Mouse (Mus musculus) forebrain, embryonic 12.5 days (tissue): Measurements from ENCODE around the gene Plcb3. TPM values are rescaled to one million over a fixed set of nuclear protein-coding genes. Genes with fewer than 3 reads are reported as not detected.
A peak's percentile ranks its signal among the peaks of the same experiment; 100 is the strongest.

Experiments
- ATAC-seq: fragments of 200-750 bp; cut with Nextera tagmentation; 2 replicates; pipeline ENCODE4 v1.8.0; 2017; ENCODE audit warnings: moderate TSS enrichment; ENCODE audit not compliant: low FRiP score
- H3K27ac ChIP-seq: fragments of 300-500 bp; sonication (generic); 2 replicates; pipeline ENCODE4 v1.5.1; 2016; ENCODE audit warnings: mild to moderate bottlenecking
- H3K27me3 ChIP-seq: fragments of 300-500 bp; sonication (generic); 2 replicates; pipeline ENCODE4 v1.6.1; 2016; ENCODE audit warnings: mild to moderate bottlenecking
- H3K36me3 ChIP-seq: fragments of 300-500 bp; sonication (generic); replicated peaks from 2 replicates; pipeline ENCODE4 v1.6.1; 2016; ENCODE audit warnings: mild to moderate bottlenecking
- H3K4me1 ChIP-seq: fragments of 300-500 bp; sonication (generic); 2 replicates; pipeline ENCODE4 v1.6.1; 2016
- H3K4me2 ChIP-seq: fragments of 300-500 bp; sonication (generic); 2 replicates; pipeline ENCODE4 v1.6.1; 2016; ENCODE audit warnings: mild to moderate bottlenecking, moderate library complexity
- H3K4me3 ChIP-seq: fragments of 300-500 bp; sonication (generic); replicated peaks from 2 replicates; pipeline ENCODE4 v1.5.1; 2016; ENCODE audit warnings: mild to moderate bottlenecking
- H3K9ac ChIP-seq: fragments of 300-500 bp; sonication (generic); 2 replicates; pipeline ENCODE4 v1.6.1; 2016; ENCODE audit warnings: mild to moderate bottlenecking
- H3K9me3 ChIP-seq: fragments of 300-500 bp; sonication (generic); 2 replicates; pipeline ENCODE4 v1.6.1; 2016
- WGBS: fragments of 180-500 bp; shearing (Covaris S2); methylation state at CpG from one replicate; pipeline ENCODE4 v1.1.7; 2016; 5-methylcytosine and 5-hydroxymethylcytosine counted together
- polyA plus RNA-seq: library from polyadenylated mRNA; unstranded; fragments of >200 nt; fragmentation: Nextera tagmentation; extraction: Ambion mirVana; gene quantifications from 2 replicates; pipeline ENCODE4 v1.2.1, GENCODE M21; 2016

Plcb3 gene
- polyA plus RNA-seq, 1 experiment from 2014 or later, result 22.4 TPM

- H3K27me3 ChIP-seq, result no peaks in the 10 kb centered on the region
- WGBS, result under 1% methylated on average over 62 of the region's 85 CpGs
- peaks cover 22% of the 10 kb centered on the region for H3K36me3 ChIP-seq
- peak within 1 kb of the TSS; percentile 84 for H3K4me3 ChIP-seq
- peak within 1 kb of the TSS; percentile 85 for H3K27ac ChIP-seq
- H3K9ac ChIP-seq, result peak within 1 kb of the TSS; percentile 96
- ATAC-seq, result peak; percentile 57
- H3K9me3 ChIP-seq, result no peaks in the 10 kb centered on the region
- H3K4me2 ChIP-seq, result peak within 1 kb of the TSS; percentile 96
- H3K4me1 ChIP-seq, result peaks cover 36% of the 10 kb centered on the region
Observed at GRCm38 (mm10) chr19:6987061-6987903, 11.0 kb upstream of the Plcb3 start, which contains the start of gene Vegfb. TSS of gene Vegfb (minus strand) at chr19:6987651.

DNA sequence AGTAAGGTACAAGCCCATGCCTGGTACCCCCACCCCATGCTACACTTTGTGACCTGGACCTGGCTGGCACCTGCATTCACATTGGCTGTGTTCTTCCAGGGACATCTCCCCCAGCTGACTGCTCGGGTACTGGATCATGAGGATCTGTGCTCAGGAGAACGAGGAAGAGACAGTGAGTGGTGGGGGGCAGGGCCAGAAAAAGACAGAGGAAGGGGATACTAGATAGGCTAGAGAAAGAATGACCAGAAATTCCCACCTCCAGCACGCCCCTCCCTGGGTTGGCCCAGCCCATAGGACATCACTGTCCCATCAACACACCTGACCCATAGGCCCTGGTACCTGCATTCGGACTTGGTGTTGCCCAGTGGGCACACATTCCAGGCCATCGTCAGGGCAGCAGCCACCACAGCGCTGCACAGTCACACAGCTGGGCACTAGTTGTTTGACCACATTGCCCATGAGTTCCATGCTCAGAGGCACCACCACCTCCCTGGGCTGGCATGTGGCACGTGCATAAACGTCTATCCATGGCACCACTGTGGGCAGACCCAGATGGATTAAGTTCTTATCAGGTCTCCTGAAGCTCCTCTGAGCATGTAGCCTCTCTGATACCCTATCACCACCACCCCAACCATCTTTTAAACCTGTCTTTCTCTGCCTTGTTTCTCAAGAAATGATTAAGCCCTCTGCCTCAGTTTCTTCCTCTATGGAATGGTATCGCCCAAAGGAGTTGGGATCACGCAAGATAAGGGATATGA, 9.9 kb upstream of the Plcb3 start:
- Histone ChIP-seq H3K27ac (no peak overlapping the region), H3K9ac (peak overlapping the region; percentile 96), H3K36me3 (peaks cover 24% of the 10 kb centered on the region), H3K27me3 (no peaks in the 10 kb centered on the region), H3K4me3 (peak overlapping the region; percentile 84), H3K9me3 (no peaks in the 10 kb centered on the region), H3K4me1 (peaks cover 32% of the 10 kb centered on the region), H3K4me2 (peak overlapping the region; percentile 96)
- ATAC-seq, result no peak
- WGBS, result 84% methylated on average over 10 of the region's 10 CpGs

DNA sequence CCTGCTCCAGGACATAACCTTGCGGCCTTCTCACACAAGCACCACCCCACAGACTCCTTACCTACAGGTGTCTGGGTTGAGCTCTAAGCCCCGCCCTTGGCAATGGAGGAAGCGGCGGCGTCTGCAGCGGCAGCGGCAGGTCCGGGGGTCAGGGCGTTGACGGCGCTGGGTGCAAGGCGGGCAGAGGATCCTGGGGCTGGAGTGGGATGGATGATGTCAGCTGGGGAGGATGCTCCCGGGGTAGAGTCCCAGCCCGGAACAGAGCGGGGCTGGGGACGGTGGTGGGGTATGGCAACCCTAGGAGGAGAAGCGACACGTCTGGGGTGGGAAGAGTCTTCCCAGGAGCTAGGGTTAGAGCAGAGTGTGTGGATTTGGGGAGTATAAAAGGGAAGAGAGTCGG, 9.0 kb upstream of the Plcb3 start:
- H3K9me3 ChIP-seq, result no peaks in the 10 kb centered on the region
- 89% methylated on average over 19 of the region's 19 CpGs for whole genome bisulfite sequencing
- H3K27me3 ChIP-seq, result no peaks in the 10 kb centered on the region
- H3K36me3 ChIP-seq, result peaks cover 24% of the 10 kb centered on the region
- no peak overlapping the region for H3K9ac ChIP-seq
- no peak overlapping the region for H3K4me2 ChIP-seq
- no peak overlapping the region for H3K27ac ChIP-seq
- ATAC-seq, result no peak
- no peak overlapping the region for H3K4me3 ChIP-seq
- peaks cover 37% of the 10 kb centered on the region for H3K4me1 ChIP-seq

- Histone ChIP-seq H3K9me3 (no peaks in the 10 kb centered on the region), H3K4me3 (no peak overlapping the region), H3K9ac (no peak overlapping the region), H3K36me3 (peaks cover 20% of the 10 kb centered on the region), H3K27ac (0 out of 2 replicates have a peak overlapping the region, but pooled peaks have one; percentile 36), H3K27me3 (no peaks in the 10 kb centered on the region), H3K4me2 (no peak overlapping the region), H3K4me1 (peaks cover 47% of the 10 kb centered on the region)
- ATAC-seq, result no peak
- WGBS, result 22% methylated on average over 5 of the region's 5 CpGs
Observed at GRCm38 (mm10) chr19:6983621-6984020, 7.4 kb upstream of the Plcb3 start.

DNA sequence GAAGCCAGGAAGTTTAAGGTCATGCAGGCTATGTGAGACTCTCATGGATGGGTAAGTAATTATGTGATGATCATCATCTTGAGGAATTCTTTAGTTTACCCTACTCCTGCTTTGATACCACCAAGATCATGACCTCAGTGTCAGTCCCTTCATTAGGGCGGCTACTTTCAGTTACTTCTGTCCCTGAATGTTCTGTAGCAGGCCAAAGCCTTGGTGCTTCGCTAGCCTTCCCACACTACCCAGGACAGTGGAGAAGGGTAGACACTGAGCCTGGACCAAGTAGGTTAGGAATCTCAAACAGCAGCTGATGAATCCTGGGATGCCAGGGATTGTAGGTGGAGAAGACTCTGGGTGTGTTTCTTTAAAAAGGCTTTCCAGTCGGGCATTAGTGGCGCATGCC, 5.2 kb upstream of the Plcb3 start:
- Histone ChIP-seq H3K9me3 (no peaks in the 10 kb centered on the region), H3K4me1 (peaks cover 52% of the 10 kb centered on the region), H3K9ac (no peak overlapping the region), H3K27me3 (no peaks in the 10 kb centered on the region), H3K4me3 (no peak overlapping the region), H3K36me3 (peaks cover 40% of the 10 kb centered on the region), H3K4me2 (peak overlapping the region; percentile 64; the same call in 1 of the 2 replicates), H3K27ac (no peak overlapping the region)
- WGBS, result 87% methylated on average over 4 of the region's 4 CpGs
- no peak for ATAC-seq

- WGBS, result 2% methylated on average over 38 of the region's 38 CpGs
- Histone ChIP-seq H3K27ac (peak within 1 kb of the TSS; percentile 94), H3K36me3 (peaks cover 41% of the 10 kb centered on the region), H3K27me3 (no peaks in the 10 kb centered on the region), H3K9ac (peak within 1 kb of the TSS; percentile 68), H3K4me1 (peaks cover 53% of the 10 kb centered on the region), H3K4me2 (peak within 1 kb of the TSS; percentile 64), H3K9me3 (no peaks in the 10 kb centered on the region), H3K4me3 (peak within 1 kb of the TSS; percentile 60)
- peak; percentile 91 for ATAC-seq
Observed at GRCm38 (mm10) chr19:6980381-6981093, 4.3 kb upstream of the Plcb3 start, which contains the start of gene Fkbp2. TSS of gene Fkbp2 (minus strand) at chr19:6980501.

DNA sequence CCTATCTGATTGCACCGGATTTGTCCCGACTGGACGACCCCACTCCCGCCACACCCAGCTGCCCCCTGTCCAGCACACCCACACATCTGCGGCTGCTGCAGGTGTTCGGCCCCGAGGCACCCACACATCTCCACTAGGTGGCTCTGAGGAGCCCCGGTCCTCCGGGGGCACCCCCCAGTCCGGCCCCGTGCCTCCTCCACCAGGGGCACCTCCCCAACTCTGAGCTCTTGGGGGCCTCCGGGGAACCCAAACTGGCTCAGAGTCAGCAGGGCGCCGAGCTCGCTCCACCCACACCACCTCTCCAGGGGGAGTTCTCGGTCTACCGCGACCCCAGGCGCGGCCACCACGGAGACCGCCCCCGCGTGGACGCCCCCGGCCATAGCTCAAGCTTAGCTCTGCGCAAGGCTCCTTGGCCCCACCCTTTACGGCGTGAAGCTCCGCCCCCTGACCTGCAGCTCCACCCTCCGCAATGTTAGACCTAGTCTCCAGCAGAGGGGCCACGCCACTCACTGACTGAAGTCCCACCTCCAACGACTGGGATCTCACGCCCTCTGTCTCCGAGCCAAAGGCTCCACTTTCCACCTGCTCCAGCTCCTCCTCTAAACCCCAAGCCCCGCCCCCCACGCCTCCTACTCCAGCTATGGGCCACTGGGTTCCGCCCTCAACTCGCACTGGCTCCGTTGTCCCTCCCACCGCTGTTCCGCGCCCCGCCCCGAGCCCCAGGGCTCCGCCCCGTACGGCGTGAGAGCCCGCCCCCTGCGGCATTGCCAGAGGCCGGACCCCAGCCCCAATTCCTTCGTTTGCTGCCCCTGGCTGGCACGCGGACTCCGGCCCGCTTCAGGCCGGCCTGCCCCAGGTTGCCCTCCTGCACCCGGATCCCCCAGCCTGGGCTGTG, 3.5 kb upstream of the Plcb3 start:
- Histone ChIP-seq H3K36me3 (peaks cover 33% of the 10 kb centered on the region), H3K4me1 (peaks cover 53% of the 10 kb centered on the region), H3K4me3 (peak overlapping the region; percentile 60), H3K27me3 (no peaks in the 10 kb centered on the region), H3K9me3 (no peaks in the 10 kb centered on the region), H3K9ac (peak overlapping the region; percentile 68), H3K4me2 (peak overlapping the region; percentile 64), H3K27ac (peak overlapping the region; percentile 94)
- peak; percentile 90 for ATAC-seq
- whole genome bisulfite sequencing, result under 1% methylated on average over 59 of the region's 59 CpGs

GRCm38 (mm10) chr19:6979001-6979479, 2.8 kb upstream of the Plcb3 start:
- 15% methylated on average over 11 of the region's 11 CpGs for WGBS
- H3K27ac ChIP-seq, result peak overlapping the region; percentile 94
- no peaks in the 10 kb centered on the region for H3K27me3 ChIP-seq
- peak overlapping the region; percentile 64 for H3K4me2 ChIP-seq
- H3K9me3 ChIP-seq, result no peaks in the 10 kb centered on the region
- ATAC-seq, result no peak
- H3K36me3 ChIP-seq, result peaks cover 31% of the 10 kb centered on the region
- H3K4me3 ChIP-seq, result peak overlapping the region; percentile 60
- H3K4me1 ChIP-seq, result peaks cover 53% of the 10 kb centered on the region
- peak overlapping the region; percentile 59 for H3K9ac ChIP-seq

DNA sequence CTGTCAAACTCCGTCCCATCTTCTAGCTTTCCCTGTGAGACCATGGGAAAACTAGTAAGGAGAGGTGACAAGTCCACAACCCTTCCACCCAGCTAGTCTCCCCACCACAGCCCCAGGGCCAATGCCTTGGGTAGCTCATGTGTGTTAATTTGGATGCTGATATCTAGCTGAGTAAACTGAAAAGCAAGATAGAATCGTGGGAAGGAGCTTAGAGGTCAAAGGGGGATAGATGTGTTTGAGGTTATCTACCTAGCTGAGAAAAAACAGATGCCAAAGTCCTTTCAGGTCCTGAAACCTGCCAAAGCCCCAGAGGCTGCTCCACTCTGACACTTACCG, 2.3 kb upstream of the Plcb3 start:
- peaks cover 54% of the 10 kb centered on the region for H3K4me1 ChIP-seq
- peaks cover 31% of the 10 kb centered on the region for H3K36me3 ChIP-seq
- no peaks in the 10 kb centered on the region for H3K9me3 ChIP-seq
- no peak for ATAC-seq
- 60% methylated on average over 3 of the region's 3 CpGs for WGBS
- peak overlapping the region; percentile 64 for H3K4me2 ChIP-seq
- H3K9ac ChIP-seq, result peak overlapping the region; percentile 59; the same call in 1 of the 2 replicates
- peak overlapping the region; percentile 60 for H3K4me3 ChIP-seq
- H3K27ac ChIP-seq, result peak overlapping the region; percentile 94
- no peaks in the 10 kb centered on the region for H3K27me3 ChIP-seq

DNA sequence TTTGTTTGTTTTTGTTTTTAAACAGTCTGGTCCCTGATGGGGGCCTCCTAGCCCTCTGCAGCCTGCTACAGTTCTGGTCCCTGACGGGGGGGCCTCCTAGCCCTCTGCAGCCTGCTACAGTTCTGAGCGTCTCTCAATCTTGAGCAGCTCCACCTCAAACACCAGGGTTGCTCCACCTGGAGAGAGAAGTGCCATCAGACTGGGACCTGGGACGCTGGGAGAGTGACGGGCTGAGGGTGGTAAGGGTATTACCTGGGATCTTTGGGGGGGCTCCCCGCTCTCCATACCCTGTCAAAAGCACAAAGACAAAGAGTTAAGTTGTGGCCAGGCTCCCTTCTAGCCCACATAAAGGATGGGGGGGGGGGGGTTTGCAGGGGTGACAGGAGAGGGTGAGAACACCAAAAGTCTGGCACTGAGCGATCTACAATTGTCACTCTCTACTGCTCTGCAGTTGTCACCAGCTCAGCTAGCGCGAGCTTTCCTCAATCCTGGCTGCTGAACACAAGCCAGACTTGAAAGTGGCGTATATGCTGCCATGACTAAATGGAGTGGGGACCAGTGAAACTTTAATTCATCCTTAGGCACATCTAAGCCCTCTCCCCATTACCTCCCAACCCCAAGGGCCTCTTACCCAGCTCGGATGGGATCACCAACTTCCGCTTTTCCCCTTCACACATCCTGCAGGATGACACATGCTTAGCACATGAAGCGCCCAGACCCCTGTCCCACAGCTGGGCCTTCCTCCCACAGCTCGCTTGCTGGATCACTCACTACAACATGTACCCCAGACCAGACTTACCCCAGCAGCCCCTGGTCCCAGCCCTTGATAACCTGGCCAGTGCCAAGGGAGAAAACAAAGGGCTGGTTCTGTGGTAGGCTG, 1.7 kb upstream of the Plcb3 start:
- H3K9me3 ChIP-seq, result no peaks in the 10 kb centered on the region
- no peaks in the 10 kb centered on the region for H3K27me3 ChIP-seq
- peaks cover 31% of the 10 kb centered on the region for H3K36me3 ChIP-seq
- peaks cover 53% of the 10 kb centered on the region for H3K4me1 ChIP-seq
- H3K27ac ChIP-seq, result peak overlapping the region; percentile 94
- ATAC-seq, result no peak
- 84% methylated on average over 13 of the region's 13 CpGs for WGBS
- H3K4me2 ChIP-seq, result peak overlapping the region; percentile 64
- H3K9ac ChIP-seq, result peak overlapping the region; percentile 30; the same call in 1 of the 2 replicates
- peak overlapping the region; percentile 60 for H3K4me3 ChIP-seq
